Mouse (Mus musculus) heart, postnatal 25 days (tissue): ENCODE measurements around the gene Wdr54. TPM values are rescaled to one million over a fixed set of nuclear protein-coding genes. Genes with fewer than 3 reads are reported as not detected.
A peak's percentile ranks its signal among the peaks of the same experiment; 100 is the strongest.

ENCODE experiments used
- DNase-seq: peaks from one replicate; pipeline ENCODE4 v3.0.0; 2022; ENCODE audit warnings: low spot score
- intact Hi-C: fragments of 180-260 bp; cut with DNase I; formaldehyde crosslinking; loops from one replicate; pipeline ENCODE4 v1.15.1; 2025
- total RNA-seq, 2 experiments: library from RNA; stranded (reverse); gene quantifications; 2 replicates each; pipeline ENCODE4 v1.2.3; 2021

The Wdr54 gene
- total RNA-seq, 2 experiments from 2014 or later: 1.0 to 2.3 TPM

GRCm38 (mm10) chr6:83134951-83135513, 21.2 kb downstream of the Wdr54 start, which contains the start of gene Rtkn:
TSS of gene Rtkn (plus strand) at chr6:83135463.
- intact Hi-C loops: no loop called here
- DNase-seq: no peak

DNA sequence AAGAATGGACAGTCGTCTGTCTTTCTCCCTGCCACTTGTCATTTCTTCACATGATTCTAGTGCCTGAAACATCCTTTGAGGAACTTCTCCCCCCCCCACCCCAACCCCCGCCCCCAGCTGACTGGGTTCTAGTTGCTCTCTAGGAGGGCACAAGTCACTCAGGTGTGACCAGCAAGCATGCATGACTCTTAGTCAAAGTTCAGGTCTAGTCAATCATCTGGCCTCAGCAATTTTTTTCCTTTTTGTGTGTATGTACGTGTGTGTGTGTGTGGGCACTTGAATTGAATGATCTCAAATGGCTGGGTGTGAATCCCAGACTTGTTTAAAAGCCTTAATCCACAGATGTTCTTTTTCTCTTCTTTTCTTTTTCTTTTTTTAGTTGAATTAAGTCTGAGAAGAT, 22.0 kb downstream of the Wdr54 start:
- intact Hi-C loops: no loop called here
- DNase-seq: no peak

DNA sequence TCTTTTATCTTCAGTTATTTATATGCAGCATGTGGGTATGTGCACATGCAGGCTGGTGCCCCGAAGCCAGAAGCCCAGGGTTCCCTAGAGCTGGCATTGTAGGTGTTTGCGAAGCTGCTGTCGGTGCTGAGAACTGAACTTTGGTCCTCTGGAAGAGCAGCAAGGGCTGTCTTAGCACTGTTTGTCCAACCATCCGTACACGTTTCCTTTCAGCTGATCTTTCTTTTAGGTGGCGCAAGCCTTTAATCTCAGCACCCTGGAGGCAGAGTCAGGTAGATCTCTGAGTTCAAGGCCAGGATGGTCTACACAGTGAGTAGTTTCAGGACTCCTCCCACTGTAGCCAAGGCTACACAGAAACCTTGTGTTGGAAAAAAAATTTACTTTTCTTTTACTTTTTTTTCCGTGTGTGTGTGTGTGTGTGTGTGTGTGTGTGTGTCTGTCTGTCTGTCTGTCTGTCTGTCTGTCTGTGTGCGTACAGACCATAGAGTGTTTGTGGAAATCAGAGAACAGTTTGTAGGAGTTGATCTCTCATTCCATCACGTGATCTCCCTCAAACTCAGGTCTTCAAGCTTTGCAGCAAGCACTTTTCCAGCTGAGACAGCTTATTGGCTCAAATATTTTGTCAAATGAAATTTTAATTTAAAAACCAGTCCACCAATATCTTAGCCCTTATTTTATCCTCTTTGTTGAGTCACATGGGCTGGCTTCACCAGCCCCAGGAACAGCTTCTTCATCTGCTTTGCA, 23.8 kb downstream of the Wdr54 start:
- DNase-seq: no peak
- intact Hi-C loops: no loop called here

DNA sequence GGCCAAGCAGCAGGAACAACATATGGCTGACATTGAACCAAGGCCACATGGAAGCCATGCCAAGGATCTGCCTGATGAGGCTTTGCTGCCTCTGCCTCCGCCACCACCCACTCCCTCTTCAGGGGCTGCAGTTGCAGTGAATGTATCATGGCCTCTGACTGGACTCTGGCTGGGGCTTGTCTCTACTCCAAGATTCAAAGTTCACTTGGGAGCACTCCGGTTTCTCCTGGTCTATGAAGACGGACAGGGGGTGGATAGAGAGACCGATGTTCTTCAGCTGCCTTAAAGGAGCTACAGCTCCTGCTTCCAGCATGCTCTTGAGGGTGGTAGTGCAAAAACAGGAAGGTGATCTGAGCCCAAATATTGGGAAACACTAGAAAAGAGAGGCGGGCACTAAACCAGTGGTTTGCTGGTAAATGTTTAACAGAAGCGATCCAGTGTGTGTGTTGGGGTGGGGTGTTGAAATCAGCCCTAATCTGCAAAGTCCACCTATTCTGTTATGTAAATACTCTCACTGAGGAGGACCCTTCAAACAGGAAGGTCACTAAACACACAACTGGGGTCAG, 24.6 kb downstream of the Wdr54 start:
- intact Hi-C loops: no loop called here
- DNase-seq: no peak

- intact Hi-C loops: no loop called here
- DNase-seq: no peak
Observed at GRCm38 (mm10) chr6:83127419-83127818, 28.8 kb downstream of the Wdr54 start.

DNA sequence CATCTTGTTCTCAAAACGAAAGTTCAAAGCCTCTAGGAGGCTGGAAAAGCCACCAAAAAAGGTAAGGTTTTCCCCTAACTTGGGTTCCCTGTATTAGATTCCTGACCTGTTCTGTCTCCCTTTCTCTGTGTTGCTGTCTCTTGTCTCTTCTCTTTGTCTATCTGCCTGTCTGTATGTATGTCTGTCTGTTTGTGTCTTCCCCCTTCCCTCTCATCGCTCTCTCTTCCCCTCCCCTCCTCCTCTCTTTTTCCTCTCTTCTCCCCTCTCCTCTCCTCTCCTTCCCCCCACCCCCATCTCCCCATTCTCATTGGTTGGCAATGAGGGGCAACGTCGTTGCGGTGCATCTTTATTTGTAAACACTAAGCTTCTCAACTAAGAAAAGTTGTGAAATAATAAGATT, 30.9 kb downstream of the Wdr54 start, which contains the start of gene Ino80b:
TSS of gene Ino80b (minus strand) at position 101 of the 400 bp plus-strand sequence.
- no peak for DNase-seq
- intact Hi-C loops: no loop called here

DNA sequence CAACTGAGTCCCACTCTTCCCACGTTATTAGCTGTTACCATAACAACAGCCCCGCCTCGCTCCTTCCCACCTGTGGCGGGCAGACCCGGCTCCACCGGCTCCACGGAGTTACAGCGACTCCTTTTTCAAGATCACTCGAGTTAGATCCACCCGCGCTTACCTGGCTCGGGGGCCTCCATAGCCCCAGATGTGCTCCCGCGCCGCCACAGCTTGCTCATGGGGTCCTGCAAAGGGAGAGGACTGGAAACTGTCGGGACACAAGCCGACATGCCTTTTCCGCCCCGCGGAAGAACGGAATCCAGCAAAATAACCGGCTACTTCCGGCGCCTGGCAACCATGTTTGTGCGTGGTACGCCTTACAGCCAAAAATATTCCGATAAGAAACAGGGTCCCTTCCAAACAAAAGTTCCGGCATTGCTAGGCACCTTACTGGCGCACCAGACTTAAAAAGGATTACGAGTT, 31.3 kb downstream of the Wdr54 start:
- peak; percentile 85 for DNase-seq
- intact Hi-C loops: no loop called here

GRCm38 (mm10) chr6:83122961-83123360, 33.2 kb downstream of the Wdr54 start:
- intact Hi-C loops: no loop called here
- DNase-seq: no peak

DNA sequence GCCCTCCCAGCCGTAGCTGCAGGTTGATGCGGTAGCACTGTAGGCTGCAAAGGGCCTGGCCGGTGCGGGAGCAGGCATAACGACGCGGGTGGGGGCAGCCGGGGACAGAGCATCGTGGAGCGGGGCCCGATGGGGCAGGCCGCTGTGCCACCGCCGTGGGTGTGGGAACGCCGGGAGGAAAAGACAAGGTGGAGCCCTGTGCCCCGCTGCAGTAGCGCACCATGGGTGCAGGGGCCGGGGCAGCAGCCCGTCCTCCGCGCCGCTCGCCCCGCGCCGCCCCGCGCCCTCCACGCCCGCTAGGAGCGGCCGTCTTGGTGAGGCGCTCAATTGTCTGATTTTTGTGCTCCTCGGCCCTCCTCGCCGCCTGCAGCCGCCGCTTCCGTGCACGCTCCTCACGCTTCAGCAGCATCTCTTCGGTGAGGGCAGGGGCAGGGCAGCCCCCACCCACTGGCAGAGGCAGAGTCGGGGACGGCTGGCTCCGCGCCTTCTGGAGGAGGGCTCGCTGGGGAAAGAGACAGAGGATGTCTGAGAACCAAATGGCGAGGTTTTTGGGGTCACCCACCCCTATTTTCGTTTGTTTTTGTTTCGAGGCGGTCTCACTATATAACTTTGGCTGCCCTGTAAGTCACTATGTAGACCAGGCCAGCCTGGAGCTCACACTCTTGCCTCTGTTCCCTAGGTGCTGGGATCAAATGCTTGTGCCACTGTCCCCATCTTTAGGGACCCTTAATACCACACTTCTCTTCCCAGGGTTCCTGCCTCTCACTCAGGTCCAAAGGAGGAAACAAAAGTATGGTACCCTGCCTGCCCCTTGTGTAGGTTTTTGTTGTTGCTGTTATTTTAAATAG, 34.1 kb downstream of the Wdr54 start:
- intact Hi-C loops: no loop called here
- no peak for DNase-seq

DNA sequence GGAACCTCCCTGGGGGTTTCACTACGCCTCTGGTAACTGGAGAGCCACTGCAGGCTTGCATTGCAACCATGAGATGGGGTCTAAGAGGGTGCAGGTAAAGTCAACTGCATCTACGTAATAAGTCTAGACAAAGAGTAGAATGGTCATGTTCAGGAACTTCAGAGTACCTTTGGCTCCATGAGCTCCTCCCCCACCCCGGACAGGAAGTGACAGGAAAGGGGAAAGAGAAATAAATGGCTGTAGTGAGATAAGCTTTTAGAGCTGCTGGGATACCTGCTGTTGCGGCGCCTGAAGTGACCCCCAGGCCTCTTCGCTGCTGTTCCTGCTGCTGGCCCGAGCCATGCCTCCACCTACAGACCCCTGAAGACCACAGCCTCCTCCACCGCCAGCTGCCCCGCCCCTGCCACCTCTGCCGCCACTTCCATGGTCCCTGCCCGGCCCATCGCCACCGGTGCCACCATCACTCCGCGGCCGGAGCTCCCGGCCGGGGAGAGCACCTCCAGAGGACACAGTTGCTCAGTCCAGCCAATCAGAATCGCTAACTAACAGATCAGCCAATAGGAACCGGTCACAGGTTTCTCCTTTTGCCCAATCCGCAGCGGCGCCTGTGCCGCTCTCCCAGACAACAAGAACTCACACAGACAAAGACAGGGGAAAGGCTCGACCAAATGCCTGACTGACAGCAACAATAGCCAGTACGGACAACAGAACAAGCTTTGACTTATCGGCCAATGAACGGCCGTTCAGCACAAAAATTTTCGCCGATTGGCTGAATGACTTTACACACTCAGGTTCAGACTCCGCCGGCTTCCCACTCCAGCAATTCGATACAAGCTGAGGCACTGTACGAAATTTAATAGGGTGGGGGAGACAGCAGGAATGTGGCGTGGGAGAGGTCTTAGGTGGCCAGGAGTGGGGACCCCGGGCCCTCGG, 35.0 kb downstream of the Wdr54 start, which contains the start of gene Wbp1:
TSS of gene Wbp1 (minus strand) at position 630 of the 933 bp plus-strand sequence.
- intact Hi-C loops: no loop called here
- peak; percentile 97 for DNase-seq

DNA sequence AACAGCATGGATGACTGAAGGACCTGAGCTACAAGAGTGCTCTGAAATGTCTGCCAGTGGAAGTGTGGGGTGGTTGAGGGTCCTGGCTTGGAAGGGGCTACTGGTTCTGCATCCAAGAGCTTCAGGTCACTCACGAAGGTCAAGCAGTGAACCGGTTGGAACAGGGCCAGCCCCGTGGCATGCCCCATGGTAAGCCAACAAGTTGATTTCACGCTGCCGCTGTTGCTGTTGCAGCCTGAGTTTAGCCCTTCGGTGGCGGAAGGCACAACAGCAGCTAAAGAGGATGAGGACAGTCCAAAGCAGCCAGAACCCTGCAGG, 36.5 kb downstream of the Wdr54 start:
- DNase-seq: no peak

GRCm38 (mm10) chr6:83118825-83119733, 37.1 kb downstream of the Wdr54 start:
- intact Hi-C loops: no loop called here
- DNase-seq: no peak

More for the DNA sequence above, 36.5 kb downstream of the Wdr54 start:
- intact Hi-C loops: no loop called here

GRCm38 (mm10) chr6:83118369-83118768, 37.8 kb downstream of the Wdr54 start:
- intact Hi-C loops: no loop called here
- no peak for DNase-seq

DNA sequence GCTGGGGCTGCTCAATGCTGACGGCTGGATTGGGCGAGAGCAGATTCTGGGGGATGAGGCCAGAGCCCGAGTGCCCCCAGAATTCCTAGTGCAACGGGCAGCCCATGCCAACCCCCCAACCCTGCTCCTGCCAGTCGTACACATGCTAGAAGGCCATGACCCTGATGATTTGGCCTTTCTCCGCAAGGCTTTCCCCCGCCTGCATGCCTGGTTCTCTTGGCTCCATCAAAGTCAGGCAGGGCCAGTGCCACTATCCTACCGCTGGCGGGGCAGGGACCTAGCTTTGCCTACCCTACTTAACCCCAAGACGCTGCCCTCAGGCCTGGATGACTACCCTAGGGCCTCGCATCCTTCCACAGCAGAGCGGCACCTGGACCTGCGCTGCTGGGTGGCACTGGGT, 38.6 kb downstream of the Wdr54 start:
- DNase-seq: no peak
- intact Hi-C loops: no loop called here

GRCm38 (mm10) chr6:83117165-83117438, 39.1 kb downstream of the Wdr54 start:
- intact Hi-C loops: no loop called here
- DNase-seq: no peak

DNA sequence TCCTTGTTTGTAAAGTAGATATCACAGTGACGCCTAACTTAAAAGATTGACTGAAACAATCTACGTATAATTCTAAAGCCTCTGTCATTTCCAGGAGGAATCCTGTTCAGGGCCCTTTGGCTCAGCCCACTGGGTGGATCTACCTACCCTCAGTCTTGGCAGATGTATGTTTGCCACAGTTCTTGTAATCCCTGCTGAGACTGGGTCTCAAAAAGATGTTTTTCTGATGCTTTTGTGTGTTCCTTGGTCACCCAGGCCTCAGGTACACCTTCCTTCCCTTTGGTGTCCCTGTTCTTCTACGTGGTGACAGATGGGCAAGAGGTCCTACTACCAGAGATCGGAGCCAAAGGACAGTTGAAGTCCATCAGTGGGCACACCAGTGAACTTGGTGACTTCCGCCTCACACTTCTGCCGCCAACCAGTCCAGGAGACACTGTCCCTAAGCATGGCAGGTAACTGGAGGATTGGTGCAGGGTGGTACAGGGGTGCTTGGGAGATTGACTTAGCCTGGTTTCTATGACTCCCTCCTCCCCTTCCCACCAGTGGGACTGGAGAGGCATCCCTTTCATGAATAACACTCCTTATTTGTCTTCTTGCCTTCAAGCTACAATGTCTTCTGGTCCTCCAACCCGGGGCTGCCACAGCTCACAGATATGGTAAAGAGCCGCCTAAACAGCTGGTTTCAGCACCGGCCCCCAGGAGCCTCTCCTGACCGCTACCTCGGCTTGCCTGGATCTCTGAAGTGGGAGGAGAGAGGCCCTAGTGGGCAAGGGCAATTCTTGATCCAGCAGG, 39.6 kb downstream of the Wdr54 start:
- intact Hi-C loops: no loop called here
- no peak for DNase-seq

DNA sequence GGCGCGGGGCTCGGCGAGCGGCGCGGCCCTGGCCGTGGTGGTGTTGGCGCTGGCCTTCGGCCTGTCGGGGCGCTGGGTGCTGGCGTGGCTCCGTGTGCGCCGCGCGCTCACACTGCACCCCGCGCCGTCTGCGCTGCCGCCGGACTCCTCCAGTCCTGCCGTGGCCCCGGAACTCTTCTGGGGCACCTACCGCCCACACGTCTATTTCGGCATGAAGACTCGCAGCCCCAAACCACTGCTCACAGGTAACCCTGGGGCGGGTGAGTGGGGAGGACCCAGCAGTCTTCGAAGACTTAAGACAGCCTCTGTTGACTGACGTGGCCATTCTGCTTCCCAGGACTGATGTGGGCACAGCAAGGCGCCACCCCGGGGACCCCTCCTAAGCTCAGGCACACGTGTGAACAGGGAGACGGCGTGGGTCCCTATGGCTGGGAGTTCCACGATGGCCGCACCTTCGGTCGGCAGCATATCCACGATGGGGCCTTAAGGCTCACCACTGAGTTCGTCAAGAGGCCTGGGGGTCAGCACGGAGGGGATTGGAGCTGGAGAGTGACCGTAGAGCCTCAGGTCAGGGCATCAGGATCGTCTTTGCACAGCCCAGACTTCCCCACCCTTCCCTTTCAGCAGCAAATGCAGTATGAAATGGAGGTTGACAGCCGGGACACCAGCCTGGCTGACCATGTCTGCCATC, 40.4 kb downstream of the Wdr54 start:
- no peak for DNase-seq
- intact Hi-C loops: loop anchor here (2.0 kb wide), 1 partner anchor 43 kb away; no protein-coding TSS in a partner anchor
